Mouse (Mus musculus) erythroblast, embryonic 14.5 days (primary cell): Measurements from ENCODE around the gene Rasa3. TPM values are rescaled to one million over a fixed set of nuclear protein-coding genes. Genes with fewer than 3 reads are reported as not detected.

Experiments used
- H3K27me3 ChIP-seq: 2 replicates; pipeline ENCODE4 v1.6.1; 2012; ENCODE audit warnings: inconsistent platforms; ENCODE audit not compliant: control insufficient read depth
- H3K36me3 ChIP-seq: 2 replicates; pipeline ENCODE4 v1.6.1; 2012; ENCODE audit warnings: mild to moderate bottlenecking, inconsistent platforms; ENCODE audit not compliant: control insufficient read depth
- H3K4me1 ChIP-seq: 2 replicates; pipeline ENCODE4 v1.6.1; 2012; ENCODE audit warnings: inconsistent platforms; ENCODE audit not compliant: control insufficient read depth
- H3K4me3 ChIP-seq: replicated peaks from 2 replicates; pipeline ENCODE3; 2012; ENCODE audit warnings: moderate library complexity, mild to moderate bottlenecking, inconsistent platforms
- H3K9me3 ChIP-seq: 2 replicates; pipeline ENCODE4 v1.6.1; 2012; ENCODE audit warnings: low read length, inconsistent platforms, mixed read lengths; ENCODE audit not compliant: control insufficient read depth
- GATA1 ChIP-seq: IDR thresholded peaks from 2 replicates; pipeline ENCODE4 v1.6.1; 2012; ENCODE audit warnings: low read length, inconsistent platforms, mixed read lengths
- TAL1 ChIP-seq: IDR thresholded peaks from 3 replicates; pipeline ENCODE4 v1.6.1; 2012; ENCODE audit warnings: low read length, inconsistent platforms, mixed read lengths
- polyA plus RNA-seq: library from polyadenylated mRNA; stranded (reverse); fragments of >175 nt; gene quantifications from 2 replicates; pipeline ENCODE4 v1.2.3, GENCODE M21; 2012

The Rasa3 gene
- polyA plus RNA-seq, 1 experiment: 0.10 TPM

DNA sequence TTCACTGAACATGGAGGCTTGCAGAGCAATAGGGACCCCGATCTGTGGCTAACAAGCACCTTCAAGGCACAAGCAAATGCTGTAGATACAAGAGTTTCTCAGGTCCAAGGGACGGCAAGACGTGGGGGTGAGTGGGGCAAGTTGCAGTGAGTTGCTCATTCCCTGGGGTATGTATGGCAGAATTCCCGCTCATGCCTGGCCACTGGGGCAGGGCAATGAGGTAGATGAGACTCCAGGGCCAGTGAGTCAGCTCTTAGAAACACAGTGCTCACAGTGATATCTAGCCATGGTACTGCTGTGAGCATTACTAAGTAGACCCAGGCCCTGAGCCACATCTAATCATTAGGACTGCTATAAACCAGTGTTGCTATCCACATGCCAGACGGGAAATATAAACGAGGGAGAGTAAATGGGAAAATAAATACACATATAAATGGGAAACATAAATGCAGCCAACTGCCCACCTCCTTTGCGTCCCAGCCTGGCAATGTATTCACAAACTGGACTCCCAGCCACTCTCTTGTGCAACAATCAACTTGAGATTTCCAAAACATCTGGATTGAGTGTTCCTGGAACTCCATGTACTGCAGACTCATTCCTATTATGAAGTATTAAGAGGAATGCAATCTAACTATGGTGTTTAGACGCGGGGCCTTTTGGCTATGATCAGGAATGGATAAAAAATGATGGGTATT, 57.0 kb downstream of the Rasa3 start:
- no peak overlapping the region for H3K4me3 ChIP-seq
- H3K36me3 ChIP-seq: no peaks in the 10 kb centered on the region
- no peaks in the 10 kb centered on the region for H3K9me3 ChIP-seq
- no peaks in the 10 kb centered on the region for H3K4me1 ChIP-seq
- H3K27me3 ChIP-seq: no peaks in the 10 kb centered on the region
- TF ChIP-seq GATA1 (no peak), TAL1 (no peak)

DNA sequence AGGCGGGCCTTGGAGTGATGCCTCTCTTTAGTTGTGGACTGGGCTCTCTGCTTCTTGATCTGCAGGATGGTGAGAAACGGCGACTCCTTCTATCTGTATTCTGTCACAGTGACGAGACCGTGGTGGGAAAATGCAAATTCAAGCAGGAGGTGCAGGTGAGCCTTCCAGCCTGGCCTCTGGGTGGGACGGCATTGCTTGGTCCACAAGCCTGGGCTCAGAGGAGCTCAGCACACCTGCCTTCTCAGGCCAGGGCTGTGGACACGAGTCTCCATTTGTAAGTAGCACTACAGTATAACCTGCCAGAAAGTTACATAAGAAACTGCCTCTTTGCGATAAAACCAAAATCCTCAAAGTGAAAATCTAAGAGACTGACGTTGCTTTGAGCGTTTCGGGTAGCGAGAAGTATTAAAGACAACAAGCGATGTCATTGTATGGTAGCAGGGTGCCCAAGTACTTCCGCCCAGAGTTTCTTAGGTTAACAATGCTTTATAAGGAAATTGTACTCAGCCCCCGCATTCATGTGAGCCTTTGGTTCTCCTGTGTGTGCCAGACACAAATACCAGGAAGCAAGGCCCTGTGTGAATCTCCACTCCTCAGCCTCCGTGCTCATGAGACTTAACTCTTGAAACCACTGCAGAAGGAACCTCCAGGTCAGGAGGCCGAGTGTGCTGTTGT, 60.4 kb downstream of the Rasa3 start:
- no peaks in the 10 kb centered on the region; the same call in 1 of the 2 replicates for H3K9me3 ChIP-seq
- no peak overlapping the region for H3K4me3 ChIP-seq
- H3K4me1 ChIP-seq: no peaks in the 10 kb centered on the region
- TF ChIP-seq TAL1: no peak
- no peak for TF ChIP-seq GATA1
- no peaks in the 10 kb centered on the region for H3K27me3 ChIP-seq
- peaks cover 8% of the 10 kb centered on the region for H3K36me3 ChIP-seq

DNA sequence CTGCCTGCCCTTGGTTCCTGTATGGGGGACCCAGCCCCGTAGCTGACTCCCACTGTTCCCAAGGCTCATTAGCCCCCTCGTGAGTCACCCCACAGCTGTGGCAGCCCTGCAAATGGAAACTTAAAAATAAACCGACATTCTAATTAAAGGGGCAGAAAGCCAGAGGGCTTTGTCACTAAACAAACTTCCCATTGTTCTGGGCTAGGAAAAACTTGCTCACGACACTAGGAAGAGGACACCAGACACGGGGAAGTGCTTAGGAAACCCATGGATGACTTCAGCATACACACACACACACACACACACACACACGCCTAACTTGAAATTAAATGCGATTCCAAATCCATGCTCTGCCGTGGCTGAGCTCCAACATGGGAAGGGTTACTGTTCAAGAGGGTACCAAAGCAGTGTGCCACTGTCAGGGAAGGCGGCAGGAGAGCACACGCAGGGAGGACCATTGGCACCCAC, 62.4 kb downstream of the Rasa3 start:
- Histone ChIP-seq H3K27me3 (no peaks in the 10 kb centered on the region), H3K9me3 (no peaks in the 10 kb centered on the region; the same call in 1 of the 2 replicates), H3K4me3 (no peak overlapping the region), H3K36me3 (peaks cover 9% of the 10 kb centered on the region), H3K4me1 (peaks cover under 1% of the 10 kb centered on the region; the same call in 1 of the 2 replicates)
- no peak for TF ChIP-seq GATA1
- TF ChIP-seq TAL1: no peak

DNA sequence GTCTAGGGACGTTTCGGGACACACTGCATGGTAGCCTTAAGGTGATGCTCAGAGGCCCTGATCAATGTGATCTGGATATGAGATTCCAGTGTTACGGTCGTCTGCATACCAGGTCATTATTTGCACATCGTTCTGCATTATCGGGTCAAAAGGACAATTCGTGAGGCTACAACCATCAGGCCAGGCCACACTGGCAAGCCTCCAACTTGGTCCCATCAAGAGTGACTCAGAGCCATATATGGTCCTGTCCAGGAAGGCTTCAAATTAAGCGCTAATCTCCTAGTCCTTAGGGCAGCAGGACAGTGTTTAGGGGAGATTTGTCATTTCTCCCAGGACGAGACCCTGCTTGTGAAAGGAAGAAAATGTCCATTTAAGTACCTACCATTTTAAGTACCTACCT, 63.3 kb downstream of the Rasa3 start:
- Histone ChIP-seq H3K9me3 (no peaks in the 10 kb centered on the region; the same call in 1 of the 2 replicates), H3K27me3 (no peaks in the 10 kb centered on the region), H3K4me3 (no peak overlapping the region), H3K4me1 (peaks cover 2% of the 10 kb centered on the region; the same call in 1 of the 2 replicates), H3K36me3 (peaks cover 9% of the 10 kb centered on the region)
- TF ChIP-seq GATA1 (no peak), TAL1 (no peak)

DNA sequence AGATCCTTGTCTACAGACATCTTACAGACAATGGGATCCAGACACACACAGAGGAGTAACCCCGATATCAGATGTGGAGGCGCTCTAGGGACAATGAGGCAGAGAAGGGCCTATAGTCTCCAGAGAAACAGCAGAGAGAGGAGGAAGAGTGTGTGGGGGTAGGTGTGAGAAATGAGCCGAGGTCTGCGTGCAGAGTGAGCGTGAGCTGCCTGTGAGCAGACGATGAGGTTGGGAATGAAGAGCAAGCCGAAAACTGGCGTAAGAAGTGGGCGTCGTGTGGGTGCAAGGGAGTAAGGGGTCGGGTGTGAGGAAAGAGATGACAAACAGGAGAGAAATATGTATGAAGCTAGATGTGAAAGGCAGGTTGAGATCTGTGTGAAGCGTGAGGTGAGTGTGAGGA, 65.7 kb downstream of the Rasa3 start:
- TF ChIP-seq TAL1 (no peak), GATA1 (no peak)
- Histone ChIP-seq H3K4me1 (peaks cover 2% of the 10 kb centered on the region; the same call in 1 of the 2 replicates), H3K4me3 (no peak overlapping the region), H3K27me3 (no peaks in the 10 kb centered on the region), H3K9me3 (no peaks in the 10 kb centered on the region; the same call in 1 of the 2 replicates), H3K36me3 (peaks cover 9% of the 10 kb centered on the region)

DNA sequence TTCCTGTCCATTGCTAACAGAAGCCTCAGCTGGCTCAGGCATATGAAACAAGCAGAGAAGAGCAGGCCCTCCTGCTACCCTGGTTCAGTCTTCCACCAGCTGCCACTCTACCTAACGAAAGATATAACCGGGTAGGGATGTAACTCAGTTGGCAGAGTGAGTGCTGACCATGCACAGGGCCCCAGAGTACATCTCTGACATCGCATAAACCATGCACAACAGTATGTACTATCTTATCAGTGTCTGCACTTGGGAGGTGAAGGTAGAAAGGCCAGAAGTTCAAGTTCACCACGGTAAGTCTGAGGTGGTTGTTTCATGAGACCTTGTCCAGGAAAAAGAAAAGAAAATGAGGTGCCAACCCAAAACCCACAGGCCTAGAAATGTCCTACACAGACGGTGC, 67.4 kb downstream of the Rasa3 start:
- H3K4me1 ChIP-seq: peaks cover 5% of the 10 kb centered on the region; the same call in 1 of the 2 replicates
- H3K27me3 ChIP-seq: no peaks in the 10 kb centered on the region
- TF ChIP-seq TAL1 (no peak), GATA1 (no peak)
- H3K9me3 ChIP-seq: no peaks in the 10 kb centered on the region; the same call in 1 of the 2 replicates
- no peak overlapping the region for H3K4me3 ChIP-seq
- peaks cover 9% of the 10 kb centered on the region for H3K36me3 ChIP-seq

DNA sequence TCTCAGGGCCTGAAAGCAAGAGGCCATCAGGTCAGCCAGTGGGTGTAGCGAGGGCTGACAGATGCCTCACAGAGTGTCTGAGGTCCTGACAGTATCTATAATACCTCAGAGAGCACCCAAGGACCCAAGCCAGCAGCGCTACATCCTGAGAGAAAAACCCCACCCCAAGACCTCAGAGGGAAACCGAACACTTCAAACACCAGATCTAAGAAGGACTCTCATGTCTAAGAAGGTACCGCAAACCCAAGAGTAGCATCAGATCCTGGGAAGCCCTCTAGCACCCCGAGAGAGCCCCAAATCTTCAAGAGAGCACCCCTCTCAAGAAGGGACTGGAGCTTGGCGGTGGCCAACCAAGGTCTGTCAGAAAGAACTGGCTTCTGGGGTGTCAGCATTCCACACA, 68.5 kb downstream of the Rasa3 start:
- Histone ChIP-seq H3K4me3 (no peak overlapping the region), H3K4me1 (peaks cover 5% of the 10 kb centered on the region; the same call in 1 of the 2 replicates), H3K9me3 (no peaks in the 10 kb centered on the region; the same call in 1 of the 2 replicates), H3K27me3 (no peaks in the 10 kb centered on the region), H3K36me3 (peaks cover 9% of the 10 kb centered on the region)
- no peak for TF ChIP-seq GATA1
- TF ChIP-seq TAL1: no peak

DNA sequence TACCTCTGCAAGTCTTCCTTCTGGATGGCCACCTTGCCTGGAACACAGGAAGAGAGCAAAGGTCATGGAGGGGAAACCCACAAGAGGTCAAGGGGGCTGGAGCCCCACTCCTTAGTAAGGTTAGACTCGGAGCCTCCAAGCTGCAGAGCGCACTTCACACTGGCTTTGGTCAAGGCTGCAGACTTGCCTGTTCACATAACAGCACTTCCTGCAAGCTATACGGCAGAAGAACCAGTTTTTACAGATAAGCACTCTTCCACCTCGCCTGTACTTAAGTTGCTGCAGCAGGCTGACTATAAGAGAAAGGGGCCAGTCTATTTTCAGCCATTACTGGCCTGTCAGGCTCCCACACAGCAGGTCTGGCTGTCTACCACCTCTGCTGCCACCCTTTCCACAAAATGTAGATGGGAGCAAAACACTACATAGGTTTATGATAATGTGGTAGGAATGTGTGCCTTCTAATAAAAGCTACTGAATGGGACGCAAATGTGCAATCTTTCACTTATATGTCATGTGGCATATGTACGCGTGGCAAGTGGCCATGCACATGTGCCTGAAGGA, 71.4 kb downstream of the Rasa3 start:
- Histone ChIP-seq H3K9me3 (no peaks in the 10 kb centered on the region), H3K36me3 (peaks cover 4% of the 10 kb centered on the region), H3K27me3 (no peaks in the 10 kb centered on the region), H3K4me3 (no peak overlapping the region), H3K4me1 (peaks cover 5% of the 10 kb centered on the region; the same call in 1 of the 2 replicates)
- TF ChIP-seq TAL1 (no peak), GATA1 (no peak)

DNA sequence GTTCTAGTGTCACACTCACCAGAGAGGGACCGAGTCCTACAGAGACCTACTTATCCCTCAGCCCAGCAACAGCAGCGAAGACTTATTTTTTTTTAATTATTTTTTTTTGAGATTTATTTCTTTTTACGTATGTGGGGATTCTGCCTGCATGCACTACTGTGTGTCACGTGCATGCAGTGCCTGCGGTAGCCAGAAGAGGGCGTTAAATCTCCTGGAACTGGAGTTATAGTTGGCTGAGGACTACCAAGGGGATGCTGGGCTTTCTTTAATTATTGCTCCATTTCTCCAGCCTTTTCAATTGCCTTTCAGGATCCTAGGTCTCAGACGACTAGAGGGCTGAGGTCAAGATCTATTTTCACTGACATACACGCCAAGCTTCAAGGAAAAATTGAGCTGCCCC, 74.8 kb downstream of the Rasa3 start:
- peaks cover 11% of the 10 kb centered on the region for H3K4me1 ChIP-seq
- H3K4me3 ChIP-seq: no peak overlapping the region
- peaks cover 4% of the 10 kb centered on the region for H3K36me3 ChIP-seq
- no peaks in the 10 kb centered on the region for H3K9me3 ChIP-seq
- no peaks in the 10 kb centered on the region for H3K27me3 ChIP-seq
- no peak for TF ChIP-seq GATA1
